Mouse (Mus musculus): Measurements from ENCODE around the gene Nhlrc2. TPM values are rescaled to one million over a fixed set of nuclear protein-coding genes. Genes with fewer than 3 reads are reported as not detected.

Nhlrc2 gene
- total and polyA plus RNA-seq, 3 experiments, result 9.9 to 18.3 (median 12.6) TPM

GRCm38 (mm10) chr19:56581981-56582380 is 33.9 kb downstream of the Nhlrc2 start:
- Histone ChIP-seq H3K9me3 (replicated peaks; ENCODE audit: low read length) (no peaks in the 10 kb centered on the region), H3K4me3 (replicated peaks in 1 of 3; ENCODE audit: low read depth in 2 of 3, low read length in 2 of 3, poor library complexity in 1 of 3) (no peak overlapping the region), H3K4me2 (ENCODE audit: insufficient read depth, low read depth, poor library complexity, severe bottlenecking) (no peak overlapping the region), H3K79me2 (replicated peaks; ENCODE audit: control insufficient read depth, extremely low read depth, insufficient read depth, poor library complexity, severe bottlenecking) (no peaks in the 10 kb centered on the region), H3K36me3 (replicated peaks in 1 of 2; ENCODE audit: control insufficient read depth in 1 of 2, insufficient read depth in 1 of 2, low read length in 1 of 2) (peaks cover 28 to 73% of the 10 kb centered on the region in 2 experiments), H3K27me3 (replicated peaks) (no peaks in the 10 kb centered on the region), H3K27ac (ENCODE audit: insufficient read depth, low read depth) (no peak overlapping the region), H3K9ac (ENCODE audit: insufficient read depth, low read depth) (no peak overlapping the region), H3K4me1 (ENCODE audit: control insufficient read depth in 1 of 2, insufficient read depth in 2 of 2) (peaks cover 0 to 6% of the 10 kb centered on the region in 2 experiments; a peak in 2 of 4 replicates)
- dilution Hi-C loops (cut with MboI; ENCODE audit: extremely low pct_ligation_motif_present, extremely low pct_unique_long_range_greater_than_20kb, low sequenced_read_pairs), result no loop called here
- no peak for DNase-seq (ENCODE audit: extremely low read depth)
- TF ChIP-seq ZNF384 (IDR thresholded peaks at IDR 0.05; ENCODE audit: low read depth, low read length) (no peak), CHD1 (IDR thresholded peaks at IDR 0.05; ENCODE audit: low read depth, low read length) (no peak), SIN3A (IDR thresholded peaks at IDR 0.05; ENCODE audit: low read length) (no peak), ELF1 (IDR thresholded peaks at IDR 0.05; ENCODE audit: low read depth, low read length) (no peak), USF1 (IDR thresholded peaks at IDR 0.05; ENCODE audit: low read depth, low read length) (no peak), MAZ (IDR thresholded peaks at IDR 0.05; ENCODE audit: low read depth, low read length) (no peak), E2F4 (IDR thresholded peaks at IDR 0.05; ENCODE audit: insufficient replicate concordance, low read depth, low read length) (no peak), NRF1 (IDR thresholded peaks at IDR 0.05; ENCODE audit: low read depth, low read length) (no peak), JUN (IDR thresholded peaks at IDR 0.05; ENCODE audit: insufficient read depth, low read depth, low read length) (no peak), IRF4 (IDR thresholded peaks at IDR 0.05; ENCODE audit: low read depth, low read length) (no peak), ZC3H11A (IDR thresholded peaks at IDR 0.05; ENCODE audit: low read depth, low read length) (no peak), CTCF (conservative IDR thresholded peaks at IDR 0.05 in 1 of 2, IDR thresholded peaks at IDR 0.05 in 1 of 2; ENCODE audit: low read depth in 2 of 2, low read length in 2 of 2) (no peak), ZMIZ1 (IDR thresholded peaks at IDR 0.05; ENCODE audit: low read depth, low read length) (no peak), EP300 (IDR thresholded peaks at IDR 0.05; ENCODE audit: low read length) (no peak), UBTF (IDR thresholded peaks at IDR 0.05; ENCODE audit: low read depth, low read length) (no peak), RCOR1 (conservative IDR thresholded peaks at IDR 0.05; ENCODE audit: low read depth, low read length) (no peak), POLR2A (IDR thresholded peaks at IDR 0.05; ENCODE audit: low read depth, low read length) (no peak), SMC3 (IDR thresholded peaks at IDR 0.05; ENCODE audit: low read depth, low read length) (no peak)
- in situ Hi-C loops (cut with MboI; ENCODE audit: low pct_ligation_motif_present, low pct_unique_long_range_greater_than_20kb, low sequenced_read_pairs), result no loop called here

GRCm38 (mm10) chr19:56583785-56584184 is 35.7 kb downstream of the Nhlrc2 start:
- in situ Hi-C loops (cut with MboI; ENCODE audit: low pct_ligation_motif_present, low pct_unique_long_range_greater_than_20kb, low sequenced_read_pairs), result no loop called here
- Histone ChIP-seq H3K9me3 (replicated peaks; ENCODE audit: low read length) (no peaks in the 10 kb centered on the region), H3K9ac (ENCODE audit: insufficient read depth, low read depth) (no peak overlapping the region), H3K79me2 (replicated peaks; ENCODE audit: control insufficient read depth, extremely low read depth, insufficient read depth, poor library complexity, severe bottlenecking) (no peaks in the 10 kb centered on the region), H3K4me2 (ENCODE audit: insufficient read depth, low read depth, poor library complexity, severe bottlenecking) (no peak overlapping the region), H3K27ac (ENCODE audit: insufficient read depth, low read depth) (no peak overlapping the region; the same call in 1 of the 2 replicates), H3K36me3 (replicated peaks in 1 of 2; ENCODE audit: control insufficient read depth in 1 of 2, insufficient read depth in 1 of 2, low read length in 1 of 2) (peaks cover 24 to 75% of the 10 kb centered on the region in 2 experiments), H3K27me3 (replicated peaks) (no peaks in the 10 kb centered on the region), H3K4me3 (replicated peaks in 1 of 3; ENCODE audit: low read depth in 2 of 3, low read length in 2 of 3, poor library complexity in 1 of 3) (no peak overlapping the region), H3K4me1 (ENCODE audit: control insufficient read depth in 1 of 2, insufficient read depth in 2 of 2) (peaks cover 6 to 19% of the 10 kb centered on the region in 2 experiments)
- dilution Hi-C loops (cut with MboI; ENCODE audit: extremely low pct_ligation_motif_present, extremely low pct_unique_long_range_greater_than_20kb, low sequenced_read_pairs), result no loop called here
- DNase-seq (ENCODE audit: extremely low read depth), result no peak
- TF ChIP-seq JUND (conservative IDR thresholded peaks at IDR 0.05; ENCODE audit: low read depth, low read length) (no peak), ZC3H11A (IDR thresholded peaks at IDR 0.05; ENCODE audit: low read depth, low read length) (no peak), JUN (IDR thresholded peaks at IDR 0.05; ENCODE audit: insufficient read depth, low read depth, low read length) (no peak), ZKSCAN1 (IDR thresholded peaks at IDR 0.05; ENCODE audit: borderline replicate concordance, low read depth, low read length) (no peak), KAT2A (IDR thresholded peaks at IDR 0.05; ENCODE audit: insufficient replicate concordance, low read length) (no peak), RCOR1 (conservative IDR thresholded peaks at IDR 0.05; ENCODE audit: low read depth, low read length) (no peak), PAX5 (IDR thresholded peaks at IDR 0.05; ENCODE audit: low read length) (no peak), SIN3A (IDR thresholded peaks at IDR 0.05; ENCODE audit: low read length) (no peak), E2F4 (IDR thresholded peaks at IDR 0.05; ENCODE audit: insufficient replicate concordance, low read depth, low read length) (no peak), BHLHE40 (IDR thresholded peaks at IDR 0.05; ENCODE audit: low read depth, low read length) (no peak), USF1 (IDR thresholded peaks at IDR 0.05; ENCODE audit: low read depth, low read length) (no peak), IRF4 (IDR thresholded peaks at IDR 0.05; ENCODE audit: low read depth, low read length) (no peak), ELF1 (IDR thresholded peaks at IDR 0.05; ENCODE audit: low read depth, low read length) (no peak)
